Mouse (Mus musculus) B cell, adult 2 months (primary cell): Measurements from ENCODE around the gene Ifnar1.

Experiments
- DNase-seq, 2 experiments: peaks; one replicate each; pipeline ENCODE4 v3.0.0; 2022

Gene Ifnar1

GRCm38 (mm10) chr16:91545597-91546281 is 60.7 kb downstream of the Ifnar1 start:
- DNase-seq, result peak; percentile 61

DNA sequence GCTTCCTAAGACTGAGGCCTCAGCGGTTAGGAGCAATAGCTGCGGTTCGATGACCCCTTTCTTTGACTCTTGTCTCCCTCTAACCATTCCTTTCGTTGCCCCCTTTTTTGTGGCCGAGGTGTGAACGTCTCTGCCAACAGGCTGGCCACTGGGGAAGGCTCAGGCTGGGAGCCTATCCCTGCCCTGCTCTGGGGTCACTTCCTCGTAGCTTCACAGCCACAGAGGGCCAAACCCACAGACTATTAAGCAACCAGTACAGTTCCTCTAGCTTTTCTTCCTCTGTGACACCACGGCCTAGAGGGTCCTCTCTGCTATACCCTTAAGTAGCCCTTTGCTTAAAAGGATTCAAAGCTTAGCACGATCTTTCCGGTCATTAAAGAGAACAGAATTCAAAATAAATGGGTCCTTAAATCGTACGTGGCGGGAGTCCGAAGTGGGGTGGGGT is 61.4 kb downstream of the Ifnar1 start:
- peak; percentile 67 to 69 for DNase-seq

DNA sequence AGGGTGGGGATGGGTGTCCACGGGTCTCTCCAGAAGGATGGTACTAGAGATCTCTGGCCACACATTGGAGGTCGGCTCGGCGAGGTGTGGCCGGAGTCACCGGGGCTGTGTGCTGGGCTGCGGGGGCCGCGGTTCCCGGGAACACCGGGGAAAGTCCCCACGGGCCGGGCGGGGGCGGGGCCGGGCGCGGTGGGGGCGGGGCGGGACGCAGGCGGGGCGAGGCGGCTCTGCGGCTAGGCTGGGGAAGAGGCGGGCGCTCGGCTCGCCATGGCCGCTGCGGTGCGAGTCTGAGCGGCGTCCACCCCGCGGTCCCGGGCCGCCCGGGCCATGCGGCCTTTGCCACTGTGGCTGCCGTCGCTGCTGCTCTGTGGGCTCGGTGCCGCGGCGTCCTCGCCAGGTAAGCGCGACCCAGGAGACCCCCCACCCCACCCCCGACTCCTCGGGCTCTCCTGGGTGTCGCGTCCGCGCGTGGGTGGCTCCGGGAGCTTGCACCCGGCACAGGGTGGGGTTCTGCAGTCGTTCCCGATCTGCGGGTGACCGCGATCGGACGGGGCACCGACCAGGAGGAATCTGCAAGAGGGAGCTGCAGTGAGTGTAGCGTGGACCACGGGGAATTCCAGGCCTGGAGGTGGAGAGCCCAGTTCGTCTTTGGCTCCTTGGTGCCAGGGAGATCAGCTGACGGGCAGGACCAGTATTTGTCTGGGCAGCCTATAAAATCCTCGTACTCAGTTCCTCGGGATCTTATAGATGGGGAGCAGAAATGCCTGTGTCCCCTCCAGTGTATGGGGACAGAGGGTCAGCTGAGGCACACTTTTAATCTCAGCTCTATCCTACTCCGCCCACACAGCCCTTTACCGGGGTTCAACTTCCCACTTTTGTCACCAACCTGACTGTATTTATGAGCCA is 62.1 kb downstream of the Ifnar1 start, which contains the start of gene Ifngr2:
Ifngr2 (plus strand) TSS at position 237 of the 906 bp plus-strand sequence.
- DNase-seq, result peak; percentile 62 to 70

- no peak for DNase-seq
These were observed 62.9 kb downstream of the Ifnar1 start for GRCm38 (mm10) chr16:91547974-91548373.

DNA sequence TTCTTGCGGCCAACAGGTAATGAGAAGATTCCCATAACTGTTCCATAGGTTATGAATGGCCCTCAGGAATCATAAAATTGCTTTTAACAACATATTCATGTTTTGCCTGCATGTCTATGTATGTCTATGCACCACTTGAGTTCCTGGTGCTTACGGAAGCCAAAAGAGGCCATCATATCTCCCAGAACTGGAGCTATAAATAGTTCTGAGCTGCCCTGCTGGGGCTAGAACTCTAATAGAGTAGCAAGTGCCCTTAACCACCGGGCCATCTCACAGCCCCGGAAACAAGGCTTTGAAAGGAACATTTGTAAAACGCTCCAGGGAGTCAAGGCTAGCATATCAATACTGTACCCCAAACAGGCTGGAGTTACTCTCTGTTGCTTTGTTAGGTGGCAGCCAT is 63.5 kb downstream of the Ifnar1 start:
- DNase-seq, result no peak

DNA sequence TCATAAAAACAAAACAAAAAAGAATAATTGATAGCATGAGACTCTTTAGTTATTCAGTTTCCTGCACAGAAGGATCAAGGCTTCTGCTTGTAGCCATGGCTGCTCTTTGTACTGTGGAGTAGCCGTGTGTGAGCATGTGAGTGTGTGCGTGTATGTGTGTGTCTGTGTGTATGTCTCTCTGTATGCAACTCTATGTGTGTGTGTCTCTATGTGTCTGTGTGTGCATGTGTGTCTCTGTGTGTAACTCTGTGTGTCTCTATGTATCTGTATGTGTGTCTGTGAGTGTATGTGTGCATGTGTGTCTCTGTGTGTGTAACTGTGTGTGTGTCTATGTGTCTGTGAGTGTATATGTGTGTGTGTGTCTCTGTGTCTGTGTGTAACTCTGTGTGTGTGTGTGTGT is 64.0 kb downstream of the Ifnar1 start:
- DNase-seq, result no peak

DNA sequence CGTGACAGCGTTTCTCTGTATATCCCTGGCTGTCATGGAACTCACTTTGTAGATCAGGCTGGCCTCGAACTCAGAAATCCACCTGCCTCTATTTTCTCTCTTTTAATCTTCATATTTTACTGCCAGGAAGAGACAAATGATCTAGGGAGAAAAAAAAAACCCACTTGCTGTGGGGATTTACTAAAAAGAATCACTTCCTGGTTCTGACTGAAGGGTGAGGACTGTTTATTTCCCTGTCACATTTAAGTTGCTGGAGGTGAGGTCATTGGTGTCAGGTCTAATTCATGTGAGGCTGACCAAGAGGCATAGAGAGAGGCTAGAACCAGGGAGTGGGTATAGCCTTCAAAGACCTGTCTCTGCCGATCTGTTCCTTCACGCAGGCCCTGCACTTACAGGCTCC is 64.6 kb downstream of the Ifnar1 start:
- peak; percentile 24 to 31 for DNase-seq

GRCm38 (mm10) chr16:91551081-91551524 is 66.1 kb downstream of the Ifnar1 start:
- DNase-seq, result no peak

DNA sequence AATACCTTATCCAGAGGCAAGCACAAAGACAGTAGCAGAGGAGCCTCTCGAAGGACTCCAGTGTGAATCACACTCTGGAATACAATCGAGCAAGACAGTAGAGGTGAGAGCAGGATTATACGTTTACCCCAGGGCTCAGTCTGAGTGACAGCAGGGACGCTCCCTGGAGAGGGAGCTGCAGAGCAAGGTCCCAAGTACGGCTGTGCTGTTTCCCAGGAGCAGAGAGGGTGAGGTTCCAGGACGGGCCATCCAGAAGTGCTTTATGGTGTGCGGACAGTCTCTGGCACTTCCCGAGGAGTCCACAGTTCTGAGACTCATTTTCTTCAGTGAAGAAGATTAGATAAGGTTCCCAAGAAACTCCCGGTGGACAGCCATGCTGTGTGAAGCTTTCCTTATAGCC is 67.0 kb downstream of the Ifnar1 start:
- no peak for DNase-seq

DNA sequence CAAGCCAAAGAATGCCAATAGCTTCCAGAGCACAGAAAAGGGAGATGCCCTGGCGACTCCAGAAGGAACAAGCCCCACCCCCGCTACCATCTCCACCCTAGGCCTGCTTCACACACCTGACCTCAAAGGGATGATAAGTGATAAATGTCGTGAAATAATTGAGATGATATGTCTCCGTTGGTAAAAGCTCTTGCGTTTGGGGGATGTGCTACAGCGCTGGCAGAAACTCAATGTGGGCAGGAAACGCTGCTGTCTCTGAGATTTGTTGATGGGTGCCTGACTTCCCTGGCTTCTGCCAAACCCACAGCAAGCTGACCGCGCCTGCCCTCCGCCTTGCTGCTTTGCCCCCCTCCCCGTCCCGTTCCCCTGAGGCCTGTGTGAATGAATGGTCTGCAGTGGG is 68.6 kb downstream of the Ifnar1 start:
- no peak for DNase-seq

- no peak for DNase-seq
These were observed 70.1 kb downstream of the Ifnar1 start for GRCm38 (mm10) chr16:91555017-91555605.

DNA sequence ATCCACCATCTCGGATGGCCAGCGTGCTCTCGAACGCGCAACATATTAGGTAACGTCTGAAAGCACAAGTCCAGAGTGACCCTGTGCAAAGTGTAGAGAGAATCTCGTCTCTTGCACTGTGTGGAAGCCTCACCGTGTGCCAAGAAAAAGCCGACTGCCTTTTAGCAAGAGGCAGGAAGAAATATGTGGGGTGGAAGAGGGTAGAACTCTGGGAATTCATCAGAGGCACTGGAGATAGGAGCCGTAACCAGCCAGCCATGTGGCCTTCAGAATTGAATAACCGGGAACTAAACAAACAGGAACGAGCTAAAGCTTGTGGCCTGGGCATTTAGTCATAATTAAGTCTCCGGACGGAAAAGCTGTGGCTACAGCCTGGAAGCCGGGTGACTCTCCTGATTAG is 71.6 kb downstream of the Ifnar1 start:
- no peak for DNase-seq
